16 mouse cellular contexts compared by ENCODE assay signal in the genomic region with DNA sequence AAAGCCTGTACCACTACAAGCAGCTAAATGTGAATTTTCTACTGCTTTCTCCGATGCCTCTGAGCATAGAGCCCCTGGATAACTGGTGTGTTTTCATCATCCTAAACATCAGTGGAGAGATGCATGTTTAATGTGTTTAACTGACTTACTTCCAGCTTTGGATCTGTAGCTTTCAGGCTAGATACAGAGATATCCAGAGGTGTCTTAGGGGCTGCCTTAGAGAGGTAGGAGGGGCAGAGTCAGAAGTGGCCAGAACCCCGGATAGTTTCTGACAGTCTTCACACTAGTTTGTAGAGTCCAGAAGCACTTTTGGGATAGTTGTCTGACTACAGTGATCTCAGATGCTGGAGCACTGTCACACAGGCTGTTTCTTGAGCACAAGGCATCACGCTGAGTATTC.
DNase-seq lines count a peak whose midpoint lies in the region; ATAC-seq lines count a peak whose summit lies in the region.
"Had no signal": no experiment of that assay in that cellular context is flagged by ENCODE, and none has a peak within 500 bp of the region (broad histone marks: within the 10 kb centered on the region; RNA-seq: fewer than 3 reads in every experiment).

No protein-coding gene starts in this region.

- no peak for ATAC-seq in hindbrain, embryonic 16.5 days
- no peak for ATAC-seq in hindbrain, embryonic 14.5 days (ENCODE audit: low FRiP score)
- ATAC-seq in midbrain, embryonic 11.5 days (ENCODE audit: low FRiP score): no peak
- ATAC-seq in midbrain, embryonic 14.5 days (ENCODE audit: low FRiP score, low TSS enrichment): no peak
- ATAC-seq: forebrain, embryonic 14.5 days; forebrain, embryonic 16.5 days had no signal

- peaks cover 5% of the 10 kb centered on the region for H3K4me1 ChIP-seq in hindbrain, embryonic 16.5 days (ENCODE audit: control insufficient read depth, insufficient read depth, low read depth, low read length)
- H3K4me1 ChIP-seq in hindbrain, embryonic 14.5 days (replicated peaks; ENCODE audit: control insufficient read depth, insufficient read depth, low read length): 0 out of 2 replicates have a peak, but pooled peaks cover 7% of the 10 kb centered on the region
- peaks cover 13% of the 10 kb centered on the region; the same call in 1 of the 2 replicates for H3K4me1 ChIP-seq in midbrain, embryonic 11.5 days (ENCODE audit: control insufficient read depth, insufficient read depth, low read length)
- 0 out of 2 replicates have a peak, but pooled peaks cover 5% of the 10 kb centered on the region for H3K4me1 ChIP-seq in midbrain, embryonic 14.5 days (ENCODE audit: control insufficient read depth, insufficient read depth, low read length)
- H3K4me1 ChIP-seq: embryonic facial prominence, embryonic 13.5 days had no signal

- H3K27me3 ChIP-seq in hindbrain, embryonic 16.5 days (replicated peaks; ENCODE audit: control insufficient read depth, insufficient read depth, low read length): no peaks in the 10 kb centered on the region
- no peaks in the 10 kb centered on the region for H3K27me3 ChIP-seq in hindbrain, embryonic 14.5 days (ENCODE audit: control insufficient read depth, insufficient read depth, low read length)
- no peaks in the 10 kb centered on the region for H3K27me3 ChIP-seq in midbrain, embryonic 11.5 days (ENCODE audit: control insufficient read depth, insufficient read depth, low read length)
- no peaks in the 10 kb centered on the region for H3K27me3 ChIP-seq in midbrain, embryonic 14.5 days (ENCODE audit: control insufficient read depth, insufficient read depth, low read length)
- H3K27me3 ChIP-seq: embryonic facial prominence, embryonic 13.5 days; embryonic facial prominence, embryonic 15.5 days; forebrain, embryonic 12.5 days had no signal

- no peak overlapping the region for H3K4me3 ChIP-seq in hindbrain, embryonic 16.5 days (ENCODE audit: low read length)
- H3K4me3 ChIP-seq in hindbrain, embryonic 14.5 days (replicated peaks; ENCODE audit: low read length): no peak overlapping the region
- H3K4me3 ChIP-seq in midbrain, embryonic 11.5 days (ENCODE audit: low read depth, low read length): no peak overlapping the region
- H3K4me3 ChIP-seq in midbrain, embryonic 14.5 days (replicated peaks; ENCODE audit: low read depth, low read length): no peak overlapping the region
- H3K4me3 ChIP-seq: embryonic facial prominence, embryonic 13.5 days; embryonic facial prominence, embryonic 15.5 days; erythroblast, embryonic 14.5 days; forebrain, embryonic 10.5 days; forebrain, embryonic 12.5 days had no signal

- no peak overlapping the region for H3K4me2 ChIP-seq in hindbrain, embryonic 16.5 days (ENCODE audit: low read length)
- H3K4me2 ChIP-seq in hindbrain, embryonic 14.5 days (replicated peaks): no peak overlapping the region
- H3K4me2 ChIP-seq in midbrain, embryonic 11.5 days: no peak overlapping the region
- no peak overlapping the region for H3K4me2 ChIP-seq in midbrain, embryonic 14.5 days (ENCODE audit: low read length)
- H3K4me2 ChIP-seq: embryonic facial prominence, embryonic 13.5 days; embryonic facial prominence, embryonic 15.5 days; forebrain, embryonic 12.5 days had no signal

- peaks cover 5% of the 10 kb centered on the region for H3K36me3 ChIP-seq in hindbrain, embryonic 16.5 days (ENCODE audit: control insufficient read depth, insufficient read depth, low read length)
- peaks cover 31% of the 10 kb centered on the region for H3K36me3 ChIP-seq in hindbrain, embryonic 14.5 days (replicated peaks; ENCODE audit: control insufficient read depth, insufficient read depth)
- H3K36me3 ChIP-seq in midbrain, embryonic 11.5 days (ENCODE audit: control insufficient read depth, insufficient read depth, low read length): no peaks in the 10 kb centered on the region; the same call in 1 of the 2 replicates
- H3K36me3 ChIP-seq in midbrain, embryonic 14.5 days (ENCODE audit: control insufficient read depth, insufficient read depth, low read length): peaks cover 17% of the 10 kb centered on the region

- no peak overlapping the region for H3K9ac ChIP-seq in hindbrain, embryonic 16.5 days (ENCODE audit: low read depth, low read length)
- H3K9ac ChIP-seq in hindbrain, embryonic 14.5 days: no peak overlapping the region
- no peak overlapping the region for H3K9ac ChIP-seq in midbrain, embryonic 11.5 days (ENCODE audit: low read length)
- H3K9ac ChIP-seq in midbrain, embryonic 14.5 days (replicated peaks; ENCODE audit: low read length): no peak overlapping the region
- H3K9ac ChIP-seq: embryonic facial prominence, embryonic 13.5 days; embryonic facial prominence, embryonic 15.5 days; forebrain, embryonic 12.5 days had no signal

- DNase-seq in hindbrain, embryonic 14.5 days (ENCODE audit: low spot score): no peak
- DNase-seq in midbrain, embryonic 11.5 days (ENCODE audit: low spot score, missing footprints): peak; percentile 61
- DNase-seq in midbrain, embryonic 14.5 days: no peak
- DNase-seq: adrenal gland, adult 2 months; adrenal gland, postnatal 10 days; adrenal gland, postnatal 25 days; cerebellum, postnatal 36 days; embryo, embryonic 11 days had no signal

- H3K9me3 ChIP-seq in hindbrain, embryonic 16.5 days (ENCODE audit: control insufficient read depth, low read length): no peaks in the 10 kb centered on the region
- no peaks in the 10 kb centered on the region for H3K9me3 ChIP-seq in hindbrain, embryonic 14.5 days (ENCODE audit: control insufficient read depth, low read length)
- H3K9me3 ChIP-seq in midbrain, embryonic 11.5 days (ENCODE audit: control insufficient read depth, low read length): no peaks in the 10 kb centered on the region
- H3K9me3 ChIP-seq in midbrain, embryonic 14.5 days (ENCODE audit: control insufficient read depth, low read length): no peaks in the 10 kb centered on the region
- H3K9me3 ChIP-seq: embryonic facial prominence, embryonic 13.5 days; embryonic facial prominence, embryonic 15.5 days; forebrain, embryonic 10.5 days; forebrain, embryonic 12.5 days had no signal

- 0 out of 2 replicates have a peak overlapping the region, but pooled peaks have one; percentile 54 for H3K27ac ChIP-seq in hindbrain, embryonic 16.5 days (ENCODE audit: low read depth, low read length)
- H3K27ac ChIP-seq in hindbrain, embryonic 14.5 days: no peak overlapping the region
- H3K27ac ChIP-seq in midbrain, embryonic 11.5 days (ENCODE audit: low read depth, low read length): no peak overlapping the region
- H3K27ac ChIP-seq in midbrain, embryonic 14.5 days (replicated peaks; ENCODE audit: low read depth, low read length): no peak overlapping the region
- H3K27ac ChIP-seq: embryonic facial prominence, embryonic 13.5 days; embryonic facial prominence, embryonic 15.5 days; forebrain, embryonic 10.5 days; forebrain, embryonic 12.5 days had no signal

- 94% methylated on average over 3 of the region's 3 CpGs for WGBS in hindbrain, embryonic 16.5 days
- 94% methylated on average over 3 of the region's 3 CpGs for WGBS in hindbrain, embryonic 14.5 days
- WGBS in midbrain, embryonic 11.5 days: 90% methylated on average over 3 of the region's 3 CpGs
- 97% methylated on average over 3 of the region's 3 CpGs for WGBS in midbrain, embryonic 14.5 days
